Mouse (Mus musculus) small intestine, adult 2 months (tissue): ENCODE measurements at regions not wholly inside any gene's neighbourhood (a gene's known extent, or its start where the extent isn't known, plus 50 kb on each side); places are given as distances from the start of the nearest gene placed in this dataset.

Source experiments
- CTCF ChIP-seq: fragments of 200-500 bp; IDR thresholded peaks from 2 replicates; pipeline ENCODE4 v1.5.1; 2012; ENCODE audit warnings: low read depth, mild to moderate bottlenecking, control low read depth, inconsistent platforms, low read length, moderate library complexity, mixed read lengths; ENCODE audit not compliant: insufficient replicate concordance, insufficient read length; ENCODE audit errors: extremely low read depth
- POLR2A ChIP-seq: fragments of 200-500 bp; IDR thresholded peaks from 2 replicates; pipeline ENCODE4 v1.6.1; 2012; ENCODE audit warnings: low read depth, mild to moderate bottlenecking, control low read depth, inconsistent platforms, low read length, moderate library complexity

GRCm38 (mm10) chr8:115806139-115806538, 98.5 kb upstream of the Maf start:
- TF ChIP-seq POLR2A (no peak), CTCF (no peak)
